Mouse (Mus musculus) frontal cortex, postnatal 14 days (tissue): ENCODE data around the gene Ckap2l.
A peak's percentile ranks its signal among the peaks of the same experiment; 100 is the strongest.

Experiments used
- DNase-seq, 2 experiments: peaks; one replicate each; pipeline ENCODE4 v3.0.0; 2022; ENCODE audit warnings: low spot score in 2 of 2

The Ckap2l gene

GRCm38 (mm10) chr2:129234731-129235130, 62.3 kb downstream of the Ckap2l start:
- no peak for DNase-seq

- DNase-seq: no peak
These were observed 63.1 kb downstream of the Ckap2l start for GRCm38 (mm10) chr2:129233803-129234477.

GRCm38 (mm10) chr2:129233218-129233617, 63.8 kb downstream of the Ckap2l start:
- DNase-seq: no peak

- DNase-seq: no peak
These were observed 64.5 kb downstream of the Ckap2l start for GRCm38 (mm10) chr2:129232484-129232883.

GRCm38 (mm10) chr2:129232023-129232422, 65.0 kb downstream of the Ckap2l start:
- peak; percentile 67 to 81 for DNase-seq

DNA sequence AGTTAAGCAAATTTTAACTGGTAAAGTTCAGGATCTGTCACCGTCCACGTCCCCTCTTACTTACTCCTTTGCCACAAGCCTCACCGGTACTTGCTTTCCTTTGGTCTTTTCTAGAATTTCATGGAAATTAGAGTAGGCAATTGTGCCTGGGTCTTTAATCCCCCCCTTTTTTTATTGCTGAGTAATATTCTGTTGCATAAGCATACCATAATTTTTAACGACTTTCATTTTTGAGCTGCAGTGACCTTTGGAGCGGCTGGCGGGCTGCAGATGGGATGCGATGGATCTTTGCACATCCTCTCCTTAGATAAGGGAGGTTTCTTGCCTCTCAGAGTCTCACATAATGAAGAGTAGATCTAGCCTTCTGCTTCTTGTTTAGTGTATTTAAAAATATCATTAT, 67.7 kb downstream of the Ckap2l start:
- DNase-seq: no peak

DNA sequence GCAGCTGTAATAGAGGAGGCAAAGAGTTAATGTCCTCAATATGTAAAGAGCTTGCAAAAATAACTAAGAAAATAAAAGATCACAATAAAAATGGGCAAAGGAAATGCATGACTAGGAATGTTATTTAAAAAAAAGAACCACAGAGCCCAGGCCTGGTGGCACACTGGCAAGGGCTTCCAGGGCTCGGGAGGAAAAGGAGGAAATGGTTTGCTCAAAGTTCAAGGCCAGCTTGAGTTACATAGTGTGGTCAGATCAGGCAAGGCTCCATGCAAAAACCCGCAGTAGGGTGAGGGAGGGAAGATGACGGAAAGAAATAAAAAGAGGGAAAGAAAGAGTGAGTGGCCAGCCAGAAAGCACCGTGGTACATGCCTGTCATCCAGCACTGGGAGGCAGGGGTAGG, 68.4 kb downstream of the Ckap2l start:
- DNase-seq: no peak

- no peak for DNase-seq
These were observed 69.3 kb downstream of the Ckap2l start for GRCm38 (mm10) chr2:129227709-129228108.

GRCm38 (mm10) chr2:129227011-129227529, 69.9 kb downstream of the Ckap2l start:
- no peak for DNase-seq

- DNase-seq: no peak
These were observed 70.6 kb downstream of the Ckap2l start for GRCm38 (mm10) chr2:129226296-129226851.

GRCm38 (mm10) chr2:129225251-129225819, 71.7 kb downstream of the Ckap2l start:
- DNase-seq: no peak

GRCm38 (mm10) chr2:129224178-129224577, 72.8 kb downstream of the Ckap2l start:
- DNase-seq: no peak

- DNase-seq: no peak
These were observed 75.8 kb downstream of the Ckap2l start for GRCm38 (mm10) chr2:129221097-129221632.

DNA sequence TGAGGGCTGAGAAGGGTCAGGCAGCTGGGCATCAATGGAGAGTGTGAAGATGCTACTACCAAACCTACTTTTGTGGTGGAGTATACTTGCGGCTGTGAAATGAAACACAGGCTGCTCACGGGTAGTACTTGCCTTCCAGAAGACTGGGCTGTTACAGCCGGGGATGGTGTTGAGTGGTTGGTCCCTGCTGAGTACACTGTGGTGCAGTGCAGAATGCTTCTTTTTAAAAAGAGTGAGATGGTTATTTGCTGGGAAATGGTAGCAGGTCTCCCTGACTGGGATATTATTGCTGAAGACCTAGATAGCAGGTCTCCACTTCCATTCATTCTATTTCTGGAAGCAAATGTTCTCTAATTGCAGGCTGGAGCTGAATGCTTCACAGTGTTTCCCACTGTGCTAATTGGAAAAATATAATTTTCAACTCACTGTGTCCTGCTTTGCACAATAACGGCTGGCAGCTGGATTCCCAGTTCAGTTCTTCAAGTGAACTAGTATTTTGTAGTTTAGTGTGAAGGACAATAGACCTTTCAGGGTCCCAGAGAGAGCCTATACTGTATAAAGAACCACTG, 78.4 kb downstream of the Ckap2l start:
- no peak for DNase-seq
